Mouse (Mus musculus) neural tube, embryonic 10.5 days (tissue): ENCODE results near the gene Tex35.

Experiments used
- DNase-seq: peaks from one replicate; pipeline ENCODE4 v3.0.0-alpha.2; 2017; ENCODE audit warnings: low spot score; ENCODE audit errors: extremely low spot score

Gene Tex35

DNA sequence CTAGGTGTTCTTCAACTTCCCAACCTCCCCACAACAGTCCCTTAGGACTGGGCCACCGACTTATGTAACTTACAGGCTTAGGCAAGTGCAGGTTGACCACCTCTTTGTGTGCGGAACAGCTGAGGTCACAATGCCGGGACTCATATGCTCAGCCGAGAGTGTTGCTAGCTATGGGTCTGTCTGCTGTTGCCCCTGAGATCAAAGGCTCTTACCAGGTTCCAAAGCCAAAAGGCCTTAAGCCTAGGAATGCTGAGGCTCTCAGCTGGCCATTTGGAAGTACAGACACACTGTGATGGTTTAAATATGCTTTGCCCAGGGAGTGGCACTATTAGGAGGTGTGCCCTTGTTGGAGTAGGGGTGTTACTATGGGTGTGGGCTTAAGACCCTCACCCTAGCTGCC, at the start of gene Tex35:
Gene Tex35, minus strand, starts transcription at position 101 of the 400 bp plus-strand sequence.
- no peak for DNase-seq

DNA sequence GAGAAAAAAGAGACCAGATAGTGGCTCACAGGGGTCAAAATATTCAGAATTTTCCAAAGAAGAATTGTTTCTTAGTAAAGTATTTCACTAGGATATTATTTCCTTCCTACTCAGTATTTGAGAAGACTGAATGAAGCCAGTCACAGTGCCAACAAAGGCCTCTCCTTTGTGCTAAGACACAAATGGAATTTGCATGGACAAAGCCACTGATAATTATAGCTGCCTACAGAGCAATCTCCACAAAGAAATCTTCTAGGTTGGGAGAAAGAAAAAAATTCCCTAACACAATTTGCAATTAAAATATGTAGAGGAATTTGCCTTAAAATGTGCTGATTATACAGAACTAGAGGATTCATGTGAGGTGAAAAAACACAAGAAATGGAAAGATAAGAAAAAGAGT, 45.3 kb upstream of the Tex35 start:
- no peak for DNase-seq

DNA sequence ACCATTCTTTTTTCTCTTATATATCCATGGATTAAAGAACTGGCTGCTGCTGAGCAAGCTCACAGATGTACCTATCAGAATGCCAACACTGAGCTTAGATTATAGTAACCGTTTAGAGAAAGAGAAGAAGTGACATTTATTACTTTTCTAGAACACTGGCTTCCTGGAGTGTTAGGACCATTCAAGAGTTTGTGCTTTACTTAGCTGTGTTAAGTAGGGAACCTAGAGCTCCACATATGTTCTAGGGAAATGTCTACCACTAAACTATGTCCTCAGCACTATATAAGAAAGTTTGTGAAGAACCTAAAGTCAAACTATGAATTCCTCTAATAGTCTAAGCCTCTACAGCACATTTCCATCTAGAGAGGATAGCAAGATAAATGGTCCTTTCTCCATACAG, 41.6 kb upstream of the Tex35 start:
- no peak for DNase-seq

DNA sequence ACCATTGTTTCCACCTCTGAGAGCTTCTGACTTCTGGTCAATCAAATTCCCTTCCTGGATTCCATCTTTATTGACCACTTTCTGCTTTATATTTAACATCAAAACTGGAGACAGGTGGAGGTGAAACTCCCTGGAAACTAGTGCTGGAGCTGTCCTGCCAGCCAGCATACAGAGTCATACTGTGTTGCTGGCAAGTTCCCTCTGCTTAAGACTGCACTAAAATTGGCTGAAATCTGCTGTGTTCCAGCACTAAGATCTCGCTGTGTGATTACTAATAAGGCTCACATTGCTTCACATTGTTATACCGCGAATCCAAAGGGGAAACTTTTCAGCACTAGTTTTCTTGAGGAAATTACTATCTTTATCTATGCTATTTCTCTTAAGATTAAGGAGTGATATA, 36.1 kb upstream of the Tex35 start:
- no peak for DNase-seq

DNA sequence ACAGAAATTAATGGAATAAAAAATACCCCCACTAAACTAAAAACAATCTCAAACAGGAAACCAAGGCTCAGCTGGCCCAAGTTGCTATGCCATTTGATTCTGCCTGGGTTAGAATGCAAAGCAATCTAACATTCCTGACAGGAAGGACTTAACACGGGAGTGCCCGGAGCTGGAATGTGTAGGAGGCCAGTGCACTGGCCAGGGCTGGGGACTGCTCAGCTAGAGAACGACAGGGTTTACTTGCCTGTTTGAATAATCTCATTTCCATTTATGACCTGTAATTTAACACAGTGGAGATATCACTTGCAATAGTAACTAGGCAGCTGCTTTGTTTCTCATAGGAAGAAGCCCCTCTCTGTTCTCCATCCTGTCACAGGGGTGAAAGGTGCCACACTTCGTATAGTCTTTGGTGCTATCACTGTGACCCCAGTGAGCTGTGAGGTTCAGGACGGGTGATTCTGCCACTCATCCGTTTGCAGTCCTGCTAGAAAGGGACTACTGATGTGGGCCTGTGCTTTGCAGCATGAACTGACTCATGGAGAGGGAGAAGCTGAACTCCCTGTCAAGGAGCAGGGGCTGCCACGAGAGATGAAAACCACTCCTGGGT, 34.9 kb upstream of the Tex35 start:
- DNase-seq: no peak

DNA sequence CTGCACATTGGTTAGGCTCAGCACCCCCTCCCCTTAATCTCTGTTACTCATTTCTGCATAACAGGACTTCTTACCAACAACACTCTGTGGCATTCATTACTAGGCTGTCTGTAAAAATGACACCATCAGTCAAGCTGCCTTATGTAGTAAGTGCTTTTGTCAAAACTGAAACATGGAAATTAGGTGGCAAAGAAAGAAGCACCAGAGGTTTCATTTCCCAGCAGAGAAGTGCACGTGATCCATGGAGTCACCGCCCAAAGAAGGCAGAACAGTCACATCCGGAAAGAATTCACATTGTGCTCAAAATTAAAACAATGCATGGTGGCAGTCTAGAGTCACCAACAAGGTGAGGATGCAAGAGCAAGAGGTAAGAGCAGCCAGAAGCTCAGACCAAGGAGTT, 32.5 kb upstream of the Tex35 start:
- DNase-seq: no peak

GRCm38 (mm10) chr1:157137854-157138241, 29.4 kb upstream of the Tex35 start:
- no peak for DNase-seq

GRCm38 (mm10) chr1:157137132-157137853, 28.8 kb upstream of the Tex35 start:
- DNase-seq: no peak

- no peak for DNase-seq
Observed at GRCm38 (mm10) chr1:157128219-157128618, 19.7 kb upstream of the Tex35 start.

DNA sequence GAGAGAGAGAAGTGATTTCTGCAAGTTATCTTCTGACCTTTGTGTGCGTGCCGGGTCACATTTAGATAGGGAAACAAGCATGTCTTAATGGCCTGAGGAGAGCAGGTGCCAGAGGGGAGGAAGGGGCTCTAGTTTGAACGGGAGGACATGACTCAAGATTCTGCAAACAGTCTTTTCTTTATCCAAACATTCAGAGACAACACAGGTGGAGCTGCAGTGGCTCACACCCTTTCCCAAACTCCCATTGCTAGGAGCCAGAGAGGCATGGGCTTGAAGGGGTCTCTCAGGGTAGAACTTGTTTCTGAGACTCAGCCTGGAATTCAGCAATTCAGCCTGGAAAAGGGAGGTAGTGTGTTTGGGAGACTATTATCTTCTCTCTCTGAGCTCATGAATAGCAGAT, 15.4 kb upstream of the Tex35 start:
- DNase-seq: no peak

DNA sequence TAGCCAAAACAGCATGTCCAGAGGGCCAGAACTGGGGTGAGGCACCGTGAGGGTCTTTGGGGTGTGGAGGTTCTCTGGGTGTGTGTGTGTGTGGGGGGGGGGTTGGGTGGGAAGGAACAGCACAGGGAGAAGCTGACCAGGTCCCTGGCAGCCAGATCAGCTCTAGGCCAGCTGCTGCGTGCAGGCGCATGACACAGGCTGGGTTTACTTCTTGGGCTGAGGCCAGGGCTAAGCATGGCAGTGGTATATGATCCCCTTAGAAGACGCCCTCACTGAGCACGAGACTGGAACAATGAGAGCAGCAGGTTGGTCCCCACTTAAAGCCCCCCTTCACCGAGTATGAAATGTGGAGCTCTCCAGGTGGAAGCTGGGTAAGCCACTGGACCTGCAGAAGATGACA, 10.7 kb upstream of the Tex35 start:
- DNase-seq: no peak

DNA sequence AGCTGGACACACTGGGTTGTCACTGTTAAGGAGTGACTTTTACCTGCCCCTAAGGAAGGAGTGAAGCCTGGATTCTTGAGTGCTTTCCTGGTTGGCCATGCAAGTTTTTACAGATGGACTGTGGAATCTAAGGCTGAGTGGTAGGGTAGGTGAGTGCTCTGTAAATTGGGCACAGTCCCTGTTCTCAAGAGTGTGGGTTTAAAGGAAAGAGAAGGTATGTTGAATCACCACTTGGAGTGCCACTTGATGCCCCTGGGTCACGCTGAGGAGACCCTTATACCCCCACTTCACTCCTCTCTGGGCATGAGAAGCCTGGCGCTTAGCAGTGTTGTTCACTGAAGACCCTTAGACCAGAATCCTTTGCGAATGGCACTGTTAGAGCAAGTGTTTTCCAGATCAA, 9.0 kb upstream of the Tex35 start:
- no peak for DNase-seq

DNA sequence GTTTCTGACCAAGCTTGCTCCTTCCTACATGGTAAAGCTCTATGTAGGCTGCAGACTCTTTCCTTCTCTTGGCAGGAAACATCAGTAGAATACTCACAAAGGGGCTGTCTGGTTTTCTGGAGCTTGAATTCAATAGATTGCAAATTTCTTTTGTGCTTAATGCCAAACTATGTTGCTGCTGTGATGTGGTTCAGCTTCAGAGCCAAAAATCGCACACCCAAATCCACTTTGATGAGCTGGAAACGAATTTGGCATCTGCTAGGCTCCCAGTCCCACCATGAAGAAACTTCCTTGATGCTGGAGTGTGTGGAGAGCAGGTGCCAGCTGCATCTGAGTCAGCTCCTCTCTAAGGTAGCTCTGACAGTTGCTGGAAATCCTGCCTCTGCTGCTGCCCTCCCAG, 6.0 kb upstream of the Tex35 start:
- DNase-seq: no peak

DNA sequence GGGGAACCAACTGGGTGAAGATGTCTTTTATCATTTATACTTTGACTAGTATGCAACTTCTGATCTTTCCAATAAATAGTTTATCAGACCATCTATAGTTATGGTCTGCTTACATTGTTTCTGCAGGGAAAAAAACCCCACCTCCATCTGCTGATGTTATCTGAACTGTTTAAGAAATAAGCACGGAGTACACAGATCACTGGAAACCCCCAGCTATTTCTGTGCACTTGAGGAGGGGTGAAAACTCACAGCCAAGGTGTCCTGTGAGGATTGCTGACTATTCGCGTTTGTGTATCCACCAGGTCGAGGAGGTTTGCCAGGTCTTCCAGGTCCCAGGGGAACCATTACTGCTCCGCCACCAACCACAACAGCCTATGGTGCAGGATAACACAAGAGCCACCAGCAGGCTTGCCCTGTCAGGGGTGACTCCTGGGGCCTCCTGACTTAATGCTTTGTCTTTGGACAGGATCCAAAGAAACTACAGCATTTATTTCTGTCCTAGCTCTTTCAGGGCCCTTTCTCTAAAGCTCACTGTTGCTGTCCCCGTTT, 1.9 kb upstream of the Tex35 start:
- DNase-seq: no peak

- DNase-seq: peak; percentile 42
Observed at GRCm38 (mm10) chr1:157101122-157101865, 7.2 kb downstream of the Tex35 start.

DNA sequence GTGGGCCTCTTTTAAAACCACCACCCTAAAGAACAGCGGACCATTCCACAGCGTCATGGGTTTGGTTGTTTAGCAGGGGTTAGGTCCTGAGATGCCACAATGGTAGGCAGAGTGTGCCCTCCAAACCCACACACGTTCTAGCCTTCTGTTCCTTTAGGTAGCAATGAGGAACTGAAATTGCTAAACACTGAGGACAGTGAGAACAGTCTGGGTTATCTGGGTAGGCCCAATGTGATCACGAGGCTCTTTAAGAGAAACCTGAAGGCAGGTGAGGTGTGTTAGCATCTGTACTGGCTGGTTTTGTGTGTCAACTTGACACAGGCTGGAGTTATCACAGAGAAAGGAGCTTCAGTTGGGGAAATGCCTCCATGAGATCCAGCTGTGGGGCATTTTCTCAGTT, 12.9 kb downstream of the Tex35 start:
- DNase-seq: no peak

DNA sequence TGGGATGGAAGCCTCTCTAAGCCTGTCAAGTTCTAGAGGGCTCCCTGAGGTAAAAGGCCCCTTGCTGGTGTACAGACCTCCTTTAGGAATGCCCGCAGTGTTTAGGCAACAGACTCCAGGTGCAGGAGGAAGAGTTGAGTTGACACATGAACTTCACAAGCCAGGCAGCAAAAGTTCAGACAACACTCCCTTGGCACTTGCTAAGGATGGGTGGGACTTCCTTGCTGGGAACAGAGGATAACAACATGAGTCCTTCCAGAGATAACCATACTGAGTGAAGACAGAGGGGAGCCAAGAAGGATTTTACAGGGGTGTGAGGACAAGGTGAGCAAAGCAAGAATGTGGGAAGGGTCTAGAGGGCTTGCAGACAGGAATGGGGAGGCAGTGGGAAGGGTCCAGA, 15.9 kb downstream of the Tex35 start:
- no peak for DNase-seq

DNA sequence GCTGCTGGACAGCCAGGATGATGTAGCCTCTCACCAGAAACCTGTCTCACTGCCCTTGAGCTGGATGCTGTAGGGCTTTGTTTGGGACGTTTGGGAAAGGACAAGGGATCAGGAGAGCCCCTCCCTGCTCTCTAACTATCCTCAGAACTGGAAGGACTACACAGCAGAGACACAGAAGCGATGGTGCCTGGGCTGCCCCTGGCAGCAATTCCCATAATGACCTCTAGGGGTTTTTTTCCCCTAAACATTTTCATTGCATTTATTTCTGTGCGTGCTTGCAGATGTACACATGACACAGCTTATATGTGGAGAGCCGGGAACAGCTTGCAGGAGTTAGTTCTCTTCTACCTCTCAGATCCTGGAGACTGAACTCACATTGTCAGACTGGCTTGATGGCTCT, 16.3 kb downstream of the Tex35 start:
- DNase-seq: no peak

DNA sequence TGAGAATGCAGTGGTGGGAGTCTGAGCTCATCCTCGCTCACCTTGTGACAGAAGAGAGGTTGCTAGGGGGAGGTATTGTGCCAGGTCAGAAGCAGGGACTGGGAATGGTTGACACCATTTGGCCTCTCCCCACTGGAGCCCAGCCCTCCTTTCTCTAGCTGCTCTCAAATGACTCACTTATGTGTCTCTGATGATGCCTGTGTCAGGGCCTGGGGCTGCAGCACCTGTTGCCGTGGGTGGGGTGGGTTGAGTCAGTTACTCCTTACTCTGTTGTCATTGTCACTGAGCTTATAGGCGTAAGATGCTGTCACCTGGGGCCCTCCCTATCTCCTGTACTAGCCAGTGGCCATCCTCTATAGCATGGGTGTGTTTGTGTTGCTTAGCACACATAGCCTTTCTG, 17.6 kb downstream of the Tex35 start:
- DNase-seq: no peak

GRCm38 (mm10) chr1:157086097-157086994, 22.1 kb downstream of the Tex35 start:
- DNase-seq: peak; percentile 83

GRCm38 (mm10) chr1:157082931-157083330, 25.5 kb downstream of the Tex35 start:
- DNase-seq: no peak
